Mouse (Mus musculus): ENCODE data around the gene Afg1l. TPM values are rescaled to one million over a fixed set of nuclear protein-coding genes. Genes with fewer than 3 reads are reported as not detected.

The Afg1l gene
- total and polyA plus RNA-seq, 3 experiments = 3.7 to 9.2 (median 8.4) TPM

GRCm38 (mm10) chr10:42271454-42272230, 206.7 kb downstream of the Afg1l start:
- TF ChIP-seq GATA2 (IDR thresholded peaks at IDR 0.05; ENCODE audit: borderline replicate concordance, low read depth, low read length) = no peak
- no peak for TF ChIP-seq POLR2AphosphoS5 (IDR thresholded peaks at IDR 0.05; ENCODE audit: insufficient replicate concordance, low read depth, low read length)
- TF ChIP-seq CTCF (IDR thresholded peaks at IDR 0.05; ENCODE audit: low read depth, low read length) = no peak
- no peak for TF ChIP-seq TAL1 (conservative IDR thresholded peaks at IDR 0.05; ENCODE audit: low read depth, low read length)
- TF ChIP-seq GATA1 (IDR thresholded peaks at IDR 0.05; ENCODE audit: borderline replicate concordance, low read length) = no peak
- Histone ChIP-seq H3K4me3 (ENCODE audit: low read depth, low read length) (peak overlapping the region; percentile 62; the same call in 1 of the 2 replicates), H3K27me3 (ENCODE audit: insufficient read depth, low read length) (no peaks in the 10 kb centered on the region), H3K9me3 (replicated peaks) (peaks cover 5% of the 10 kb centered on the region), H3K36me3 (replicated peaks) (peaks cover 71% of the 10 kb centered on the region), H3K4me1 (ENCODE audit: insufficient read depth, low read depth, low read length) (peaks cover 73% of the 10 kb centered on the region)
- DNase-seq (ENCODE audit: low spot score) (peak; percentile 42), ATAC-seq (ENCODE audit: extremely low read depth, insufficient number of reproducible peaks, low FRiP score, poor library complexity, severe bottlenecking) (0 out of 2 replicates have a peak, but pooled peaks have one; percentile 11)

- Histone ChIP-seq H3K36me3 (replicated peaks) (peaks cover 83% of the 10 kb centered on the region), H3K27me3 (ENCODE audit: insufficient read depth, low read length) (no peaks in the 10 kb centered on the region), H3K4me3 (ENCODE audit: low read depth, low read length) (peak overlapping the region; percentile 30; the same call in 1 of the 2 replicates), H3K9me3 (replicated peaks) (peaks cover 16% of the 10 kb centered on the region), H3K4me1 (ENCODE audit: insufficient read depth, low read depth, low read length) (peaks cover 85% of the 10 kb centered on the region)
- TF ChIP-seq GATA2 (IDR thresholded peaks at IDR 0.05; ENCODE audit: borderline replicate concordance, low read depth, low read length) (no peak), TAL1 (conservative IDR thresholded peaks at IDR 0.05; ENCODE audit: low read depth, low read length) (no peak), GATA1 (IDR thresholded peaks at IDR 0.05; ENCODE audit: borderline replicate concordance, low read length) (no peak), CTCF (IDR thresholded peaks at IDR 0.05; ENCODE audit: low read depth, low read length) (no peak), POLR2AphosphoS5 (IDR thresholded peaks at IDR 0.05; ENCODE audit: insufficient replicate concordance, low read depth, low read length) (no peak)
- DNase-seq (ENCODE audit: low spot score) (no peak), ATAC-seq (ENCODE audit: extremely low read depth, insufficient number of reproducible peaks, low FRiP score, poor library complexity, severe bottlenecking) (no peak)
Observed at GRCm38 (mm10) chr10:42270277-42271083, 207.9 kb downstream of the Afg1l start.

DNA sequence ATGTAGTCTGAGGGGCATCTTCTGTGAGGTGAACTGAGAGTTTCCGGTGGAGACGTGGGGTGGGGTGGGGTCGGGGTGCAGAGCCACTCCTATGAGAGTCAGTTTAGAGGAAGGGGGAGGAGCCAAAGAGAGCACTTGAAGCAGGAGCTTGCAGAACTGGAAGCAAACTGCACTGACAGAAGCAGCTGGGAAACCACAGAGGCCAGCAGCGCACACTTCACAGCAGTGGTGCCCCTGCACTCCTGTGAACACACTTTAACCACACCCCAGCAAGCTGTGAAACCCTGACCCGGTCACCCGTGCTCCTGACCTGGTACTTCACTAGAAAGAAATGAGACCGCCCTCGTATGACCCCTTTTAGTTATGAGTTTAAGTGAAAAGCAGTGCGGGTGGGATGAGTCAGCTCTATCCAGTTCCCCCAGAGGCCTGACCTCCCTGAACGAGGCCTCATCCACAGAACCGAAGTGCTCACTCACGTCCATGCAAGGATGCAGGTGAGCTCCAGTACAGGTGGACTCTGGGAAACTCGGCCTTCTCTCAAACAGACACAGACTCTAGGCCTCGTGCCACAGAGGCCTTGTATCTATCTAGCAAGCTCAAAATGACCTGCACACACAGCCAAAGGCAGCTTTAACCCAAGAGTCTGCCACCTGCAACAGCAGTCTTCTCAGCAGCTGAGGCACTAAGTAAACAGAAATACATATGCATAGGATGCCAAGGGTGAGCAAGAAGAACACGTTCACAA, 208.9 kb downstream of the Afg1l start:
- peak; percentile 30 for ATAC-seq (ENCODE audit: extremely low read depth, insufficient number of reproducible peaks, low FRiP score, poor library complexity, severe bottlenecking)
- no peak for DNase-seq (ENCODE audit: low spot score)
- H3K4me3 ChIP-seq (ENCODE audit: low read depth, low read length) = peak overlapping the region; percentile 63; the same call in 1 of the 2 replicates

DNA sequence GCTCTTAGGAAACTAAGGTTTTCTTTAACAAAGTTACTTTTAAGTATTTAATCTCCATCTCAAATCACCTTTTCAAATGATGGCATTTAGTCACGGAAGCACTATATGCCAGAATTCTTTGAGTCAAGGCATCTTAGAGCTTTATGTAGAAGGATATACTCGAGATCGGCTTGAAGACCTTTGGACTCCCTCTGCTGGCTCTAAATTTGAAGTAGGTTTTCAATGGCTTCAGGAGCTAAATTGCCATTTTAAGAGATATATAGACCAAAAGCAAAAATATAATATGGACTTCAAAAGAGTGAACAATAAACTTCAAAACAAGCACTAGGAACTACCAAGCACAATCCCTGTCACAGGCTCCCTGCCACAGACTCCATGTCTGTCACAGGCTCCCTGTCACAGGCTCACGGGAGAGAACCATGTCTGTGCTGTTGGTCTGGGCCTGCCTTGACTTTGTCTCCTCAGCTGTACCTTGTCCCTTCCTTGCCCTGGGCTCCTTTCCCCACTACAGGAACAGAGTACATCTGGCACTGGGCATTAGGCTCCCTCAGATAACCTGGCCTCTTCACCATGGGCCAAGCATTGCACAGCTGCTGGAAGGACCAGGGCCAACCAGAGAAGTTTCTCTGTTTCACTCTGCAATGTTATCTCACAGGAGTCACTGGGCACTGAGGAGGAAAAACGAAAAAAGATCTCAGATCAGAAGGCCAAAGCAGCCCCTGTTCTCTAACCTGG, 210.4 kb downstream of the Afg1l start:
- ATAC-seq (ENCODE audit: extremely low read depth, insufficient number of reproducible peaks, low FRiP score, poor library complexity, severe bottlenecking) = no peak
- TF ChIP-seq TAL1 (conservative IDR thresholded peaks at IDR 0.05; ENCODE audit: low read depth, low read length) (no peak), GATA2 (IDR thresholded peaks at IDR 0.05; ENCODE audit: borderline replicate concordance, low read depth, low read length) (no peak), GATA1 (IDR thresholded peaks at IDR 0.05; ENCODE audit: borderline replicate concordance, low read length) (no peak), CTCF (IDR thresholded peaks at IDR 0.05; ENCODE audit: low read depth, low read length) (no peak), POLR2AphosphoS5 (IDR thresholded peaks at IDR 0.05; ENCODE audit: insufficient replicate concordance, low read depth, low read length) (no peak)
- peaks cover 87% of the 10 kb centered on the region for H3K4me1 ChIP-seq (ENCODE audit: insufficient read depth, low read depth, low read length)

More for the DNA sequence above, 208.9 kb downstream of the Afg1l start:
- Histone ChIP-seq H3K4me1 (ENCODE audit: insufficient read depth, low read depth, low read length) (peaks cover 87% of the 10 kb centered on the region), H3K36me3 (replicated peaks) (peaks cover 84% of the 10 kb centered on the region), H3K9me3 (replicated peaks) (peaks cover 16% of the 10 kb centered on the region), H3K27me3 (ENCODE audit: insufficient read depth, low read length) (no peaks in the 10 kb centered on the region)
- no peak for TF ChIP-seq GATA2 (IDR thresholded peaks at IDR 0.05; ENCODE audit: borderline replicate concordance, low read depth, low read length)
- no peak for TF ChIP-seq CTCF (IDR thresholded peaks at IDR 0.05; ENCODE audit: low read depth, low read length)
- no peak for TF ChIP-seq GATA1 (IDR thresholded peaks at IDR 0.05; ENCODE audit: borderline replicate concordance, low read length)
- TF ChIP-seq POLR2AphosphoS5 (IDR thresholded peaks at IDR 0.05; ENCODE audit: insufficient replicate concordance, low read depth, low read length) = no peak

GRCm38 (mm10) chr10:42265021-42265689, 213.2 kb downstream of the Afg1l start:
- DNase-seq (ENCODE audit: low spot score) = peak; percentile 33
- peaks cover 92% of the 10 kb centered on the region for H3K4me1 ChIP-seq (ENCODE audit: insufficient read depth, low read depth, low read length)
- ATAC-seq (ENCODE audit: extremely low read depth, insufficient number of reproducible peaks, low FRiP score, poor library complexity, severe bottlenecking) = peak; percentile 37
- H3K9me3 ChIP-seq (replicated peaks) = peaks cover 16% of the 10 kb centered on the region
- peaks cover 90% of the 10 kb centered on the region for H3K36me3 ChIP-seq (replicated peaks)
- H3K27me3 ChIP-seq (ENCODE audit: insufficient read depth, low read length) = no peaks in the 10 kb centered on the region
- H3K4me3 ChIP-seq (ENCODE audit: low read depth, low read length) = peak overlapping the region; percentile 39; the same call in 1 of the 2 replicates
- TF ChIP-seq GATA2 (IDR thresholded peaks at IDR 0.05; ENCODE audit: borderline replicate concordance, low read depth, low read length) (no peak), TAL1 (conservative IDR thresholded peaks at IDR 0.05; ENCODE audit: low read depth, low read length) (peak; percentile 87), CTCF (IDR thresholded peaks at IDR 0.05; ENCODE audit: low read depth, low read length) (no peak)

More for the DNA sequence above, 210.4 kb downstream of the Afg1l start:
- Histone ChIP-seq H3K9me3 (replicated peaks) (peaks cover 16% of the 10 kb centered on the region), H3K27me3 (ENCODE audit: insufficient read depth, low read length) (no peaks in the 10 kb centered on the region), H3K4me3 (ENCODE audit: low read depth, low read length) (peak overlapping the region; percentile 28; the same call in 1 of the 2 replicates), H3K36me3 (replicated peaks) (peaks cover 84% of the 10 kb centered on the region)
- no peak for DNase-seq (ENCODE audit: low spot score)

Data from G1E (cell line).